Mouse (Mus musculus) spleen, adult 2 months (tissue): ENCODE measurements at regions not wholly inside any gene's neighbourhood (a gene's known extent, or its start where the extent isn't known, plus 50 kb on each side); places are given as distances from the start of the nearest gene placed in this dataset.

Source experiments
- DNase-seq, 2 experiments: peaks; one replicate each; pipeline versions ENCODE4 v3.0.0 to v3.0.0-alpha.2; 2012 to 2021; ENCODE audit warnings: low spot score in 2 of 2, low read depth in 1 of 2
- H3K27ac ChIP-seq: fragments of 200-500 bp; 2 replicates; pipeline ENCODE4 v1.5.1; 2012; ENCODE audit warnings: low read length, inconsistent platforms; ENCODE audit not compliant: insufficient read depth
- H3K27me3 ChIP-seq: fragments of 200-500 bp; 2 replicates; pipeline ENCODE4 v1.6.1; 2012; ENCODE audit warnings: mild to moderate bottlenecking, moderate library complexity, low read length, inconsistent platforms; ENCODE audit not compliant: control insufficient read depth, insufficient read depth
- H3K36me3 ChIP-seq: fragments of 200-500 bp; 2 replicates; pipeline ENCODE4 v1.6.1; 2012; ENCODE audit warnings: mild to moderate bottlenecking, low read length, inconsistent platforms; ENCODE audit not compliant: control insufficient read depth, insufficient read depth
- H3K4me1 ChIP-seq: fragments of 200-500 bp; 2 replicates; pipeline ENCODE4 v1.6.1; 2011; ENCODE audit warnings: inconsistent platforms; ENCODE audit not compliant: control insufficient read depth, insufficient read depth, insufficient read length
- H3K4me3 ChIP-seq: fragments of 200-500 bp; 2 replicates; pipeline ENCODE4 v1.5.1; 2011; ENCODE audit warnings: mild to moderate bottlenecking, inconsistent platforms; ENCODE audit not compliant: insufficient read depth, insufficient read length; ENCODE audit errors: extremely low read depth
- CTCF ChIP-seq: fragments of 200-500 bp; IDR thresholded peaks from 2 replicates; pipeline ENCODE4 v1.5.1; 2011; ENCODE audit warnings: mild to moderate bottlenecking, inconsistent platforms; ENCODE audit not compliant: insufficient read depth, insufficient read length, insufficient replicate concordance; ENCODE audit errors: extremely low read depth
- POLR2A ChIP-seq: fragments of 200-500 bp; IDR thresholded peaks from 2 replicates; pipeline ENCODE4 v1.6.1; 2011; ENCODE audit warnings: low read depth, low read length, inconsistent platforms
- WGBS: fragments of 180-500 bp; shearing (Covaris S2); methylation state at CpG from one replicate; pipeline ENCODE4 v1.1.7; 2018; 5-methylcytosine and 5-hydroxymethylcytosine counted together

- no peak for DNase-seq
- TF ChIP-seq CTCF, result no peak
- TF ChIP-seq POLR2A, result no peak
- Histone ChIP-seq H3K36me3 (no peaks in the 10 kb centered on the region), H3K4me1 (no peaks in the 10 kb centered on the region), H3K4me3 (no peak overlapping the region), H3K27ac (no peak overlapping the region), H3K27me3 (no peaks in the 10 kb centered on the region)
- 83% methylated on average over 6 of the region's 6 CpGs for WGBS
Observed at GRCm38 (mm10) chr8:79487597-79487996, 88.3 kb upstream of the Smad1 start.

GRCm38 (mm10) chr8:79479326-79479725 is 80.0 kb upstream of the Smad1 start:
- 94% methylated on average over 8 of the region's 8 CpGs for WGBS
- H3K27me3 ChIP-seq, result no peaks in the 10 kb centered on the region

GRCm38 (mm10) chr8:79476012-79476411 is 76.7 kb upstream of the Smad1 start:
- Histone ChIP-seq H3K27me3 (no peaks in the 10 kb centered on the region), H3K36me3 (no peaks in the 10 kb centered on the region), H3K27ac (no peak overlapping the region)

More at GRCm38 (mm10) chr8:79479326-79479725, 80.0 kb upstream of the Smad1 start:
- Histone ChIP-seq H3K4me1 (no peaks in the 10 kb centered on the region), H3K27ac (no peak overlapping the region), H3K36me3 (no peaks in the 10 kb centered on the region), H3K4me3 (no peak overlapping the region)
- no peak for TF ChIP-seq POLR2A
- no peak for TF ChIP-seq CTCF
- DNase-seq, result no peak

GRCm38 (mm10) chr8:79474679-79475078 is 75.4 kb upstream of the Smad1 start:
- Histone ChIP-seq H3K36me3 (no peaks in the 10 kb centered on the region), H3K4me3 (no peak overlapping the region), H3K27me3 (no peaks in the 10 kb centered on the region), H3K4me1 (no peaks in the 10 kb centered on the region), H3K27ac (no peak overlapping the region)
- TF ChIP-seq CTCF, result no peak
- no peak for TF ChIP-seq POLR2A
- 88% methylated on average over 8 of the region's 8 CpGs for WGBS
- DNase-seq, result no peak

More at GRCm38 (mm10) chr8:79476012-79476411, 76.7 kb upstream of the Smad1 start:
- 92% methylated on average over 5 of the region's 5 CpGs for WGBS
- DNase-seq, result no peak
- Histone ChIP-seq H3K4me1 (no peaks in the 10 kb centered on the region), H3K4me3 (no peak overlapping the region)
- TF ChIP-seq CTCF (no peak), POLR2A (no peak)

GRCm38 (mm10) chr8:79452101-79452500 is 52.8 kb upstream of the Smad1 start:
- no peak overlapping the region for H3K27ac ChIP-seq
- no peaks in the 10 kb centered on the region for H3K27me3 ChIP-seq
- H3K4me3 ChIP-seq, result no peak overlapping the region
- no peaks in the 10 kb centered on the region for H3K4me1 ChIP-seq
- no peaks in the 10 kb centered on the region for H3K36me3 ChIP-seq
- TF ChIP-seq POLR2A (no peak), CTCF (no peak)
- DNase-seq, result no peak

- Histone ChIP-seq H3K4me1 (no peaks in the 10 kb centered on the region), H3K36me3 (no peaks in the 10 kb centered on the region), H3K27ac (no peak overlapping the region), H3K27me3 (no peaks in the 10 kb centered on the region), H3K4me3 (no peak overlapping the region)
- no peak for DNase-seq
- no peak for TF ChIP-seq CTCF
- no peak for TF ChIP-seq POLR2A
- 84% methylated on average over 3 of the region's 3 CpGs for WGBS
Observed at GRCm38 (mm10) chr8:79449453-79449852, 50.1 kb upstream of the Smad1 start.
